In the genomic region with DNA sequence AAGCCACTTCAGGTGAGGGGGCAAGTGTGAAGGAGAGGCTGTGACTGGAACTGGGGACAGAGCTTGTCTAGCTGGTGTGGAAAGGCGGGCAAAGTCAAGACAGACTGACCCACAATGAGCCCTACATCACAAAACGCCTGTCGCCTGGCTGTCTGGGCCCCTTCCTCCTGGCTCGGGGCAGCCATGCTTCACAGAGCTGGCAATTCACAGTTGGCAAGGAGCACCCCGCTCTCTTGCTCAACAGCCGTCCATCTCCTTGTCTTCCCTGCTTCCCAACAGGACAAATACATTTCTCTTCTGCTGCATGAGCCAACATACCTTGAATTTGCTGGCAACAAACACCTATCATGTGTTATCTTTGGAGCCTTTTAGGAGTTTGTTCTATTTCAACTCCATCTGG, we compare ENCODE assay signal across 7 mouse cellular contexts.
"Had no signal": no experiment of that assay in that cellular context is flagged by ENCODE, and none has a peak within 500 bp of the region (broad histone marks: within the 10 kb centered on the region; RNA-seq: fewer than 3 reads in every experiment).

No protein-coding gene starts in this region.

- DNase-seq: lung, adult 18-20 months; lung, embryonic 14.5 days; lung, postnatal 10 days; lung, postnatal 4 days; right cerebral cortex, postnatal 14 days; thymus, adult 2 months; thymus, postnatal 36 days had no signal
